Mouse (Mus musculus): ENCODE results near the gene Gm21996. TPM values are rescaled to one million over a fixed set of nuclear protein-coding genes. Genes with fewer than 3 reads are reported as not detected.
"Not testable (repeated sequence)": the region's sequence is repeated elsewhere in the genome, so short reads cannot be mapped to it uniquely, and the experiment has no call there.

Gm21996 gene
- not detected in 2 replicates for polyA plus RNA-seq (2016; fragmentation: Nextera tagmentation; extraction: Ambion mirVana)

- H3K9me3 ChIP-seq (replicated peaks); H3K4me1 ChIP-seq; H3K36me3 ChIP-seq; H3K27ac ChIP-seq; DNase-seq (ENCODE audit: low spot score); H3K27me3 ChIP-seq (ENCODE audit: low read depth, poor library complexity, severe bottlenecking); H3K4me3 ChIP-seq: not testable (repeated sequence)
- WGBS: no CpG with 5 or more reads among the region's 7 CpGs
Measured at GRCm38 (mm10) chrY:89745432-89745831, at the start of gene Gm21996. TSS of gene Gm21996 (minus strand) at chrY:89745532.

Data from limb, embryonic 10.5 days (tissue).